Mouse (Mus musculus) layer of hippocampus, adult 18-20 months (tissue): Measurements from ENCODE around the gene Cyp2c29. TPM values are rescaled to one million over a fixed set of nuclear protein-coding genes. Genes with fewer than 3 reads are reported as not detected.
"Not testable (repeated sequence)": the region's sequence is repeated elsewhere in the genome, so short reads cannot be mapped to it uniquely, and the experiment has no call there.

ENCODE experiments used
- DNase-seq, 2 experiments: peaks; one replicate each; pipeline ENCODE4 v3.0.0; 2022; ENCODE audit warnings: low spot score in 2 of 2
- long read RNA-seq: library from polyadenylated mRNA; stranded (forward); transcript quantifications from one replicate; pipeline ENCODE4 v2.0.0, GENCODE M21; 2021
- total RNA-seq, 2 experiments: library from RNA; stranded (reverse); gene quantifications; 2 replicates each; pipeline ENCODE4 v1.2.3; 2021

Gene Cyp2c29
- total RNA-seq: not detected
- long read RNA-seq: 0 reads

- DNase-seq: not testable (repeated sequence)
These were observed at the start of gene Cyp2c29 for GRCm38 (mm10) chr19:39269105-39269504. Gene Cyp2c29 (plus strand): TSS chr19:39269405.

GRCm38 (mm10) chr19:39267036-39267435 lies 2.2 kb upstream of the Cyp2c29 start:
- not testable (repeated sequence) for DNase-seq

- DNase-seq: no peak
These were observed 13.6 kb downstream of the Cyp2c29 start for GRCm38 (mm10) chr19:39282801-39283200.

GRCm38 (mm10) chr19:39285637-39286036 lies 16.4 kb downstream of the Cyp2c29 start:
- DNase-seq: no peak

GRCm38 (mm10) chr19:39286825-39287224 lies 17.6 kb downstream of the Cyp2c29 start:
- no peak for DNase-seq

- DNase-seq: no peak
These were observed 19.8 kb downstream of the Cyp2c29 start for GRCm38 (mm10) chr19:39288978-39289377.

Other genes with a start within 250 kb of the Cyp2c29 start
- under 1 TPM; 0.18 to 0.22 TPM for gene Cyp2c65, start 208.4 kb upstream of the Cyp2c29 start, total RNA-seq
- gene Cyp2c66, start 155.5 kb upstream of the Cyp2c29 start, total RNA-seq: not detected
- gene Cyp2c38, start 193.7 kb downstream of the Cyp2c29 start, total RNA-seq: not detected
- gene Cyp2c39, start 241.5 kb downstream of the Cyp2c29 start, total RNA-seq: not detected